Mouse (Mus musculus) forebrain, postnatal 0 days (tissue): ENCODE measurements around the gene Fnbp1. TPM values are rescaled to one million over a fixed set of nuclear protein-coding genes. Genes with fewer than 3 reads are reported as not detected.

ENCODE experiments used
- ATAC-seq: fragments of 200-750 bp; cut with Nextera tagmentation; 2 replicates; pipeline ENCODE4 v1.8.0; 2017; ENCODE audit warnings: mild to moderate bottlenecking, moderate library complexity
- DNase-seq: peaks from one replicate; pipeline ENCODE4 v3.0.0-alpha.2; 2015
- H3K27ac ChIP-seq: fragments of 300-500 bp; sonication (generic); 2 replicates; pipeline ENCODE4 v1.5.1; 2014; ENCODE audit warnings: low read depth, mild to moderate bottlenecking, antibody characterized with exemption, low read length, moderate library complexity, mixed read lengths
- H3K27me3 ChIP-seq: fragments of 300-500 bp; sonication (generic); 2 replicates; pipeline ENCODE4 v1.6.1; 2014; ENCODE audit warnings: mild to moderate bottlenecking, low read length, mixed read lengths; ENCODE audit not compliant: insufficient read depth
- H3K36me3 ChIP-seq: fragments of 300-500 bp; sonication (generic); 2 replicates; pipeline ENCODE4 v1.6.1; 2014; ENCODE audit warnings: mild to moderate bottlenecking, moderate library complexity; ENCODE audit not compliant: insufficient read depth
- H3K4me1 ChIP-seq: fragments of 300-500 bp; sonication (generic); 2 replicates; pipeline ENCODE4 v1.6.1; 2014; ENCODE audit warnings: antibody characterized with exemption; ENCODE audit not compliant: insufficient read depth
- H3K4me2 ChIP-seq: fragments of 300-500 bp; sonication (generic); 2 replicates; pipeline ENCODE4 v1.6.1; 2014; ENCODE audit warnings: low read depth, mild to moderate bottlenecking, moderate library complexity
- H3K4me3 ChIP-seq: fragments of 300-500 bp; sonication (generic); 2 replicates; pipeline ENCODE4 v1.5.1; 2014; ENCODE audit warnings: low read depth, low read length, mixed read lengths
- H3K9ac ChIP-seq: fragments of 300-500 bp; sonication (generic); 2 replicates; pipeline ENCODE4 v1.6.1; 2014; ENCODE audit warnings: mild to moderate bottlenecking
- H3K9me3 ChIP-seq: fragments of 300-500 bp; sonication (generic); 2 replicates; pipeline ENCODE4 v1.6.1; 2016; ENCODE audit warnings: low read length
- CTCF ChIP-seq: sonication (generic); IDR thresholded peaks from 2 replicates; pipeline ENCODE4 v1.5.1; 2016; ENCODE audit warnings: antibody characterized with exemption, control low read depth, low read depth
- WGBS: fragments of 180-500 bp; shearing (Covaris S2); extraction: QIAGEN DNeasy Blood & Tissue Kit; methylation state at CpG from one replicate; pipeline ENCODE4 v1.1.7; 2014; 5-methylcytosine and 5-hydroxymethylcytosine counted together
- polyA plus RNA-seq: library from polyadenylated mRNA; unstranded; fragments of >200 nt; fragmentation: Nextera tagmentation; extraction: Ambion mirVana; gene quantifications from 2 replicates; pipeline ENCODE4 v1.2.1, GENCODE M21; 2015
- total RNA-seq: library from RNA; depleted of rRNA; stranded (reverse); fragments of >200 nt; gene quantifications from 2 replicates; pipeline ENCODE4 v1.2.3, GENCODE M21; 2014

Fnbp1 gene
- total and polyA plus RNA-seq, 2 experiments from 2014 or later: 13.3 to 20.1 TPM

DNA sequence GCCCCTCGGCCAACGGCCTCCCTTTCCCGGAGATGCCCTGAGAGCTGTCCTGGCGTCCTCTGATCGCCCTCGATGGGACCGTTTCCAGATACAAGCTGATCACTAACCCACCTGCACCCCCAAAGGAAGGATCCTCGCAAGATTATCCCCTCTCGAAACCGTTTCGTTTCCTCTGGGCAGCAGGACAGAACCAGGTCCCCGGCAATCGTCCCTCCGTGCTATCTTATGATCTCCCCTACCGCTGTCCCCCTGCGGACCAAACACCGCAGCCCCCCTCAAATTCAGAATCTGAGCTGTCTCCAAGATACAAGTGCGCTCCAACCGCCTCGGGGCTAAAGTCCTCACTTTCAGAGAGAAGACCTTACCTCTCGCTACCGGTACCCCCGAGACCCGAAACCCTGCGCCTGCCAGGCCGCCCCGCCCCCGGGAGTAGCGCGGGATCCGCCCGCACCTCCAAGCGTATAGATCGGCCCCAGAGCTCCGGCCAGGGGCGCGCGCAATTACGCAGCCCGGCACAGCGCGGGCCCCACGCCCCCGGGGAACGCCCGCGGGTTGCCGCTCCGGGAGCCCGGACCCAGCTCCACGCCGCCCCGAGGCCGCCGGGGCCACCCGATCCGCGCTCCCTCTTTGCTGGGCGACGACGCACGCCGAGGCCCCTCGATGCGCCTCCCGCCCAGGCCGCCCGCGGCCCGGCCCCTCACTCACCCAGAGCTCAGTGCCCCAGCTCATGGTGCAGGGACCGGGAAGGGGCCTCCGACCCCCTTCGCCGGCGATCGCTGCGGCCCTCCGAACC is 538 bp downstream of the Fnbp1 start:
- H3K4me1 ChIP-seq: 0 out of 2 replicates have a peak, but pooled peaks cover 7% of the 10 kb centered on the region
- DNase-seq (peak; percentile 48), ATAC-seq (peak; percentile 63)
- no peaks in the 10 kb centered on the region for H3K9me3 ChIP-seq
- TF ChIP-seq CTCF: no peak
- peaks cover 5% of the 10 kb centered on the region; the same call in 1 of the 2 replicates for H3K36me3 ChIP-seq
- H3K27me3 ChIP-seq: no peaks in the 10 kb centered on the region
- peak overlapping the region; percentile 81 for H3K9ac ChIP-seq
- H3K4me2 ChIP-seq: peak overlapping the region; percentile 87
- H3K4me3 ChIP-seq: peak overlapping the region; percentile 84
- under 1% methylated on average over 74 of the region's 78 CpGs for WGBS
- peak overlapping the region; percentile 90 for H3K27ac ChIP-seq

GRCm38 (mm10) chr2:31140772-31141073 is 1.1 kb downstream of the Fnbp1 start:
- DNase-seq (no peak), ATAC-seq (no peak)
- H3K27ac ChIP-seq: 0 out of 2 replicates have a peak overlapping the region, but pooled peaks have one; percentile 90
- 0 out of 2 replicates have a peak, but pooled peaks cover 7% of the 10 kb centered on the region for H3K4me1 ChIP-seq
- H3K27me3 ChIP-seq: no peaks in the 10 kb centered on the region
- no peaks in the 10 kb centered on the region for H3K9me3 ChIP-seq
- H3K4me3 ChIP-seq: peak overlapping the region; percentile 84
- 4% methylated on average over 10 of the region's 10 CpGs for WGBS
- H3K36me3 ChIP-seq: no peaks in the 10 kb centered on the region
- peak overlapping the region; percentile 81 for H3K9ac ChIP-seq
- H3K4me2 ChIP-seq: peak overlapping the region; percentile 87
- no peak for TF ChIP-seq CTCF

DNA sequence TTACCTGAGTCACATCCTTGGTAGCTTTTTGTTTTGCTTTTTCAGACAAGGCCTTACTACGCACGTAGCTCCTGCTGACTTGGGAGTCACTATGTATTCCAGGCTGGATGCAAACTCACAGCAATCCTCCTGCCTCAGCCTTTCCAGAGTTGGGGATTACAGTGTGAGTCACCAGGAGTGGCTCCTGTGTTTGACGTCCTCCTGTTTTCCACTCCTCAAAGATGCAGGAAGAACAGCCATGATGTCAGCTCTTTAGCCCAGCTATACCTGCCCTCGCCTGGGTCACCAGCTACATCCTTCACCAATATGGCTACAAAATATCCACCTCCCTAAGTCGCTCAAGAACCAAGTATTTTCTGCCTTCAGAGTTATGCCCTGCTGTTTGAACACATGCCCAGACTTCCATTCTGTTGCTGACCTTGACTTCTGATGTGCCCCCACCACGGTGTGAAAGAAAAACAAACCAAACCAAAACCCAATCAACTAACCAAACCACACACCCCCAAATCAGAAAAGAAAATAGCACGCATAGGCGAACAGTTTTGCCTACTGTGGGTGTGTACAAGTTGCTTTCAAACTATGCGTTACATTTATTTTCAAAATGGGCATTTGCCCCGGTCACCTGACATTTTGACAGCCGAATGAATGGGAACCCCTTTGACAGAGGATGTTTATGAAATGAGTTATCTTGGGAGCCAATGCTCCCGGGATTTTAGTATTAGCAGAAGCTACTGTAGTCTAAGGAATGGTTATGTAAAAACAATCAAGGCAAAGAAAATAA is 1.6 kb downstream of the Fnbp1 start:
- no peaks in the 10 kb centered on the region for H3K27me3 ChIP-seq
- H3K9ac ChIP-seq: peak overlapping the region; percentile 81
- ATAC-seq: no peak
- H3K4me1 ChIP-seq: 0 out of 2 replicates have a peak, but pooled peaks cover 7% of the 10 kb centered on the region
- peak overlapping the region; percentile 84 for H3K4me3 ChIP-seq
- no peak for TF ChIP-seq CTCF
- no peaks in the 10 kb centered on the region for H3K9me3 ChIP-seq
- H3K36me3 ChIP-seq: no peaks in the 10 kb centered on the region
- H3K27ac ChIP-seq: no peak overlapping the region
- peak overlapping the region; percentile 87 for H3K4me2 ChIP-seq
- 81% methylated on average over 12 of the region's 12 CpGs for WGBS
- no peak for DNase-seq

- no peak overlapping the region for H3K4me2 ChIP-seq
- no peaks in the 10 kb centered on the region for H3K36me3 ChIP-seq
- no peaks in the 10 kb centered on the region for H3K27me3 ChIP-seq
- no peaks in the 10 kb centered on the region for H3K9me3 ChIP-seq
- DNase-seq (no peak), ATAC-seq (no peak)
- TF ChIP-seq CTCF: no peak
- H3K4me3 ChIP-seq: no peak overlapping the region
- 0 out of 2 replicates have a peak, but pooled peaks cover 7% of the 10 kb centered on the region for H3K4me1 ChIP-seq
- no peak overlapping the region for H3K9ac ChIP-seq
- 79% methylated on average over 10 of the region's 10 CpGs for WGBS
- no peak overlapping the region for H3K27ac ChIP-seq
These were observed 2.6 kb downstream of the Fnbp1 start for GRCm38 (mm10) chr2:31139174-31139632.

GRCm38 (mm10) chr2:31137018-31137590 is 4.7 kb downstream of the Fnbp1 start:
- 79% methylated on average over 14 of the region's 14 CpGs for WGBS
- Histone ChIP-seq H3K36me3 (no peaks in the 10 kb centered on the region), H3K4me1 (0 out of 2 replicates have a peak, but pooled peaks cover 7% of the 10 kb centered on the region), H3K27ac (no peak overlapping the region), H3K9ac (no peak overlapping the region), H3K4me2 (no peak overlapping the region), H3K27me3 (no peaks in the 10 kb centered on the region), H3K4me3 (no peak overlapping the region), H3K9me3 (no peaks in the 10 kb centered on the region)
- DNase-seq (no peak), ATAC-seq (no peak)
- TF ChIP-seq CTCF: no peak

DNA sequence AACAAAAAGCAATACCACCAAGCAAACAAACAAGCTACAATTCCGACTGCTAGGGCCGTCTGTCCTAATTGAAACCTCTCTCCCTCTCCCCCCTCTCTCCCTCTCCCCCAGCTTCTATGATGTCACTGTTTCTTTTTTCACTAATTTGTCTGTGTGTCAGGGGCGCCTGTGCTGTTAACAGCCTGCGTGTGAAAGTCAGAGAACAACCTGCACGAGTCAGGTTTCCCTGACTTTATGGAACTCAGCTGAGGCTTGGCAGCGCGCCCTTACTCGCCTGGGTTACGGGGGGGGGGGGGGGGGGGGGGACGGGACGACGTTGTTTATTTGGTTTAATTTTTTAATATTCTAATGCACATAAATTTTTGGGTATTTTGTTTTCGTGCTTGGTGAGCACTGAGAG is 5.5 kb downstream of the Fnbp1 start:
- DNase-seq (no peak), ATAC-seq (no peak)
- Histone ChIP-seq H3K9me3 (no peaks in the 10 kb centered on the region), H3K36me3 (no peaks in the 10 kb centered on the region), H3K27ac (no peak overlapping the region), H3K4me2 (no peak overlapping the region), H3K4me3 (no peak overlapping the region), H3K27me3 (no peaks in the 10 kb centered on the region), H3K9ac (no peak overlapping the region), H3K4me1 (0 out of 2 replicates have a peak, but pooled peaks cover 7% of the 10 kb centered on the region)
- no peak for TF ChIP-seq CTCF
- WGBS: 52% methylated on average over 13 of the region's 13 CpGs

- no peaks in the 10 kb centered on the region for H3K9me3 ChIP-seq
- no peak for DNase-seq
- no peak overlapping the region for H3K27ac ChIP-seq
- 0 out of 2 replicates have a peak, but pooled peaks cover 4% of the 10 kb centered on the region for H3K4me1 ChIP-seq
- WGBS: 84% methylated on average over 13 of the region's 13 CpGs
- no peaks in the 10 kb centered on the region for H3K36me3 ChIP-seq
- no peak overlapping the region for H3K4me3 ChIP-seq
- H3K4me2 ChIP-seq: no peak overlapping the region
- no peaks in the 10 kb centered on the region for H3K27me3 ChIP-seq
- H3K9ac ChIP-seq: no peak overlapping the region
- TF ChIP-seq CTCF: no peak
- ATAC-seq: no peak
These were observed 6.3 kb downstream of the Fnbp1 start for GRCm38 (mm10) chr2:31135512-31135931.
